Mouse (Mus musculus): ENCODE results near the gene Ago3. TPM values are rescaled to one million over a fixed set of nuclear protein-coding genes. Genes with fewer than 3 reads are reported as not detected.

Ago3 gene
- 11.1 and 13.6 TPM in 2 replicates for polyA plus RNA-seq (2015; fragmentation: Nextera tagmentation; extraction: Ambion mirVana)

- peak; percentile 88 for DNase-seq (ENCODE audit: low spot score)
These were observed at the start of gene Ago3 for GRCm38 (mm10) chr4:126429347-126430079. Gene Ago3 (minus strand): TSS chr4:126429556.

- no peak for DNase-seq (ENCODE audit: low spot score)
These were observed 43.7 kb upstream of the Ago3 start for GRCm38 (mm10) chr4:126473031-126473430.

GRCm38 (mm10) chr4:126469334-126469733 lies 40.0 kb upstream of the Ago3 start:
- peak; percentile 4 for DNase-seq (ENCODE audit: low spot score)

GRCm38 (mm10) chr4:126468925-126469324 lies 39.6 kb upstream of the Ago3 start:
- no peak for DNase-seq (ENCODE audit: low spot score)

GRCm38 (mm10) chr4:126468285-126468901 lies 39.0 kb upstream of the Ago3 start, which contains the start of gene Ago1:
Gene Ago1 (minus strand): TSS chr4:126468583.
- DNase-seq (ENCODE audit: low spot score) = peak; percentile 97

- peak; percentile 67 for DNase-seq (ENCODE audit: low spot score)
These were observed 38.4 kb upstream of the Ago3 start for GRCm38 (mm10) chr4:126467721-126468284.

GRCm38 (mm10) chr4:126466251-126466750 lies 36.9 kb upstream of the Ago3 start:
- no peak for DNase-seq (ENCODE audit: low spot score)

GRCm38 (mm10) chr4:126465843-126466242 lies 36.5 kb upstream of the Ago3 start:
- DNase-seq (ENCODE audit: low spot score) = peak; percentile 52

- no peak for DNase-seq (ENCODE audit: low spot score)
These were observed 35.5 kb upstream of the Ago3 start for GRCm38 (mm10) chr4:126464892-126465235.

- no peak for DNase-seq (ENCODE audit: low spot score)
These were observed 35.0 kb upstream of the Ago3 start for GRCm38 (mm10) chr4:126464189-126464891.

GRCm38 (mm10) chr4:126455441-126455840 lies 26.1 kb upstream of the Ago3 start:
- DNase-seq (ENCODE audit: low spot score) = no peak

- no peak for DNase-seq (ENCODE audit: low spot score)
These were observed 25.3 kb upstream of the Ago3 start for GRCm38 (mm10) chr4:126454547-126455254.

GRCm38 (mm10) chr4:126450268-126450667 lies 20.9 kb upstream of the Ago3 start:
- no peak for DNase-seq (ENCODE audit: low spot score)

GRCm38 (mm10) chr4:126447126-126447525 lies 17.8 kb upstream of the Ago3 start:
- DNase-seq (ENCODE audit: low spot score) = no peak

GRCm38 (mm10) chr4:126444528-126444927 lies 15.2 kb upstream of the Ago3 start:
- DNase-seq (ENCODE audit: low spot score) = no peak

GRCm38 (mm10) chr4:126438261-126438660 lies 8.9 kb upstream of the Ago3 start:
- DNase-seq (ENCODE audit: low spot score) = no peak

- DNase-seq (ENCODE audit: low spot score) = no peak
These were observed 6.9 kb upstream of the Ago3 start for GRCm38 (mm10) chr4:126436268-126436667.

- no peak for DNase-seq (ENCODE audit: low spot score)
These were observed 4.7 kb upstream of the Ago3 start for GRCm38 (mm10) chr4:126434094-126434493.

GRCm38 (mm10) chr4:126433175-126433574 lies 3.8 kb upstream of the Ago3 start:
- DNase-seq (ENCODE audit: low spot score) = no peak

- no peak for DNase-seq (ENCODE audit: low spot score)
These were observed 2.4 kb upstream of the Ago3 start for GRCm38 (mm10) chr4:126431746-126432145.

Measured in thymus, postnatal 0 days (tissue).